Mouse (Mus musculus) liver, postnatal 0 days (tissue): ENCODE results near the gene Tmem163.

ENCODE experiments used
- CTCF ChIP-seq: sonication (generic); IDR thresholded peaks from 2 replicates; pipeline ENCODE4 v1.5.1; 2016; ENCODE audit warnings: antibody characterized with exemption, low read depth
- EP300 ChIP-seq: IDR thresholded peaks from 2 replicates; pipeline ENCODE4 v1.6.1; 2016; ENCODE audit warnings: antibody characterized with exemption, low read depth, mild to moderate bottlenecking

DNA sequence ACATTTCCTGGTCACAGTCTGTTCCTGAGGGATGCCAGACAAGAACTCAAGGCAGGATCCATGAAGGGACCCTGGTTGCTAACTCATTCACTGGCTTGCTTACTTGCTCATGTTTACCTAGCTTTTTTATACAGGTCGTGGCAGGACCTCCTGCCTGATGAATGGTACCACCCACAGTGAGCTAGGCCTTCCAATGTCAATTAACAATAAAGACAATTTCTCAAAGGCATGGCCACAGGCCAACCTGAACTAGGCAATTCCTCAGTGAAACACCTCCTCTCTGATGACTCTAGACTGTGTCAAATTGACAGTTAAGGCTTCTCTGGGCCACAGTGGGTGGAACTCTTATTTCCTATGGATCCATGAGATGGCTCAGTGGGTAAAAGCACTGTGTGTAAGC lies 136.6 kb downstream of the Tmem163 start:
- TF ChIP-seq CTCF = no peak
- TF ChIP-seq EP300 = no peak
